Mouse (Mus musculus): Measurements from ENCODE around the gene Hgfac. TPM values are rescaled to one million over a fixed set of nuclear protein-coding genes. Genes with fewer than 3 reads are reported as not detected.

Gene Hgfac
- total and polyA plus RNA-seq, 3 experiments = not detected

GRCm38 (mm10) chr5:35014036-35014435, 27.3 kb upstream of the Hgfac start (continued):
- no peak for TF ChIP-seq TBP (conservative IDR thresholded peaks at IDR 0.05; ENCODE audit: low read depth, low read length)
- TF ChIP-seq MAZ (IDR thresholded peaks at IDR 0.05; ENCODE audit: low read depth, low read length) = no peak
- no peak for TF ChIP-seq MAFK (IDR thresholded peaks at IDR 0.05; ENCODE audit: insufficient replicate concordance, low read length)

GRCm38 (mm10) chr5:35019673-35020300, 21.5 kb upstream of the Hgfac start:
- H3K27me3 ChIP-seq (replicated peaks) = no peaks in the 10 kb centered on the region
- H3K4me1 ChIP-seq (ENCODE audit: control insufficient read depth in 1 of 2, insufficient read depth in 2 of 2) = peaks cover 3 to 14% of the 10 kb centered on the region in 2 experiments; a peak in 2 of 4 replicates
- no peak overlapping the region for H3K9ac ChIP-seq (ENCODE audit: insufficient read depth, low read depth)
- no peak overlapping the region for H3K27ac ChIP-seq (ENCODE audit: insufficient read depth, low read depth)
- DNase-seq (ENCODE audit: extremely low read depth) = no peak
- dilution Hi-C loops (cut with MboI; ENCODE audit: extremely low pct_ligation_motif_present, extremely low pct_unique_long_range_greater_than_20kb, low sequenced_read_pairs) = no loop called here
- no peak overlapping the region for H3K4me3 ChIP-seq (replicated peaks in 1 of 3; ENCODE audit: low read depth in 2 of 3, low read length in 2 of 3, poor library complexity in 1 of 3)
- H3K36me3 ChIP-seq (replicated peaks in 1 of 2; ENCODE audit: control insufficient read depth in 1 of 2, insufficient read depth in 1 of 2, low read length in 1 of 2) = peaks cover 0 to 47% of the 10 kb centered on the region in 2 experiments
- TF ChIP-seq JUN (IDR thresholded peaks at IDR 0.05; ENCODE audit: insufficient read depth, low read depth, low read length) = no peak
- TF ChIP-seq E2F4 (IDR thresholded peaks at IDR 0.05; ENCODE audit: insufficient replicate concordance, low read depth, low read length) = no peak
- no peak for TF ChIP-seq TBP (conservative IDR thresholded peaks at IDR 0.05; ENCODE audit: low read depth, low read length)
- no peak for TF ChIP-seq MAZ (IDR thresholded peaks at IDR 0.05; ENCODE audit: low read depth, low read length)
- no peak for TF ChIP-seq ZKSCAN1 (IDR thresholded peaks at IDR 0.05; ENCODE audit: borderline replicate concordance, low read depth, low read length)
- no peak for TF ChIP-seq MAFK (IDR thresholded peaks at IDR 0.05; ENCODE audit: insufficient replicate concordance, low read length)
- TF ChIP-seq HCFC1 (IDR thresholded peaks at IDR 0.05; ENCODE audit: low read depth, low read length) = no peak
- no peak for TF ChIP-seq CTCF (conservative IDR thresholded peaks at IDR 0.05 in 1 of 2, IDR thresholded peaks at IDR 0.05 in 1 of 2; ENCODE audit: low read depth in 2 of 2, low read length in 2 of 2)
- no peak for TF ChIP-seq GABPA (IDR thresholded peaks at IDR 0.05; ENCODE audit: insufficient replicate concordance, low read depth, low read length)
- no peak for TF ChIP-seq ELF1 (IDR thresholded peaks at IDR 0.05; ENCODE audit: low read depth, low read length)
- no peak for TF ChIP-seq ZNF384 (IDR thresholded peaks at IDR 0.05; ENCODE audit: low read depth, low read length)
- no peak for TF ChIP-seq POLR2A (IDR thresholded peaks at IDR 0.05; ENCODE audit: low read depth, low read length)
- TF ChIP-seq CHD2 (IDR thresholded peaks at IDR 0.05; ENCODE audit: low read length) = no peak
- no peak for TF ChIP-seq IRF4 (IDR thresholded peaks at IDR 0.05; ENCODE audit: low read depth, low read length)
- no peak for TF ChIP-seq MYC (IDR thresholded peaks at IDR 0.05; ENCODE audit: low read depth, low read length)
- no peak for TF ChIP-seq MXI1 (IDR thresholded peaks at IDR 0.05; ENCODE audit: low read depth, low read length)
- no peak for TF ChIP-seq NRF1 (IDR thresholded peaks at IDR 0.05; ENCODE audit: low read depth, low read length)
- no peak for TF ChIP-seq JUND (conservative IDR thresholded peaks at IDR 0.05; ENCODE audit: low read depth, low read length)
- no peak for TF ChIP-seq EP300 (IDR thresholded peaks at IDR 0.05; ENCODE audit: low read length)
- no peak for TF ChIP-seq NELFE (IDR thresholded peaks at IDR 0.05; ENCODE audit: low read depth, low read length)
- H3K9me3 ChIP-seq (replicated peaks; ENCODE audit: low read length) = no peaks in the 10 kb centered on the region
- no peak overlapping the region for H3K4me2 ChIP-seq (ENCODE audit: insufficient read depth, low read depth, poor library complexity, severe bottlenecking)
- H3K79me2 ChIP-seq (replicated peaks; ENCODE audit: control insufficient read depth, extremely low read depth, insufficient read depth, poor library complexity, severe bottlenecking) = no peaks in the 10 kb centered on the region
- in situ Hi-C loops (cut with MboI; ENCODE audit: low pct_ligation_motif_present, low pct_unique_long_range_greater_than_20kb, low sequenced_read_pairs) = no loop called here

Measured in CH12.LX (cell line).